Mouse (Mus musculus) thymus, adult 2 months (tissue): Measurements from ENCODE around the gene Olfr19.

Source experiments
- CTCF ChIP-seq: fragments of 200-500 bp; IDR thresholded peaks from 2 replicates; pipeline ENCODE4 v1.5.1; 2012; ENCODE audit warnings: mild to moderate bottlenecking, control low read depth, low read length, moderate library complexity, borderline replicate concordance; ENCODE audit not compliant: control insufficient read depth, poor library complexity, insufficient read depth; ENCODE audit errors: extremely low read depth
- POLR2A ChIP-seq: fragments of 200-500 bp; IDR thresholded peaks from 2 replicates; pipeline ENCODE4 v1.6.1; 2012; ENCODE audit warnings: mild to moderate bottlenecking, low read length, control low read depth, moderate library complexity; ENCODE audit not compliant: control insufficient read depth, poor library complexity, insufficient read depth; ENCODE audit errors: extremely low read depth

GRCm38 (mm10) chr16:16676305-16676704, at the start of gene Olfr19:
- TF ChIP-seq CTCF (no peak), POLR2A (no peak)
